Mouse (Mus musculus) heart, postnatal 25 days (tissue): ENCODE measurements around the gene Fcf1. TPM values are rescaled to one million over a fixed set of nuclear protein-coding genes. Genes with fewer than 3 reads are reported as not detected.

ENCODE experiments used
- DNase-seq: peaks from one replicate; pipeline ENCODE4 v3.0.0; 2022; ENCODE audit warnings: low spot score
- intact Hi-C: fragments of 180-260 bp; cut with DNase I; formaldehyde crosslinking; loops from one replicate; pipeline ENCODE4 v1.15.1; 2025
- total RNA-seq, 2 experiments: library from RNA; stranded (reverse); gene quantifications; 2 replicates each; pipeline ENCODE4 v1.2.3; 2021

Fcf1 gene
- total RNA-seq = 10 to 100 TPM; 28.4 to 34.6 TPM

DNA sequence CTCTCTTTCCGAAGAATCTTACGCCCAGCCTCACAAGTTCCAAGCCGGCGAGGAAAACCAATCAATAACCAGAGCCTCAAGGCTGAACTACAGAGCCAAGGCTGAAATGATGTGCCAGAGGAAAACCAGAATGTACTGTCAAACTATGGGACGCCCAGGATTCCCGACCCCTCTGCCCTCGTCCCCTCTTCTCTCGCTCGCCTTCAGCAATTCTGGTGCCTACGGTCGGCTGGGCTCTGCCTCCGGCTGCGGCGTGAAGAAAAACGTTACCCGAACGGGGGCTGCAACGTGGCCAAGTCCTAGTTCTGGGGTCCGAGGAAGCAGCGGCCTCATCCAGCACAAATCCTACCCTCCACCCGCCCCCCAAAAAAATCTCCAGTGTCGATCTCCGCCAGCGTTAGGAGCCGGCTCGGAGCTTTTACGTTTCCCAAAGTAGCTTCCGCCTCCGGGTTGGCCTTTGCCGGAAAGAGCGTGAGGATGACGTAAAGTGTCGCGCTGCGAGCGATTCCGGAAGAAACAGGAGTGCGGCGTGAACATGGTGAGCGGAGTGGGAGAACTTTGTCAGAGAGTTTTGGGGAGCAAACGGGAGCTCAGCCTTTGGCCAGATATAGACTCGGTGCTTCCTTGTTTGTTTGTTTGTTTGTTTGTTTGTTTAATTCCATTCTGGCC is at the start of gene Fcf1, which contains the start of gene Arel1:
TSS of gene Fcf1 (plus strand) at position 470 of the 669 bp plus-strand sequence.
TSS of gene Arel1 (minus strand) at position 473 of the 669 bp plus-strand sequence.
- peak; percentile 72 for DNase-seq
- intact Hi-C loops = loop anchor here (10.0 kb wide), 1 partner anchor 186 kb away; no protein-coding TSS in a partner anchor

DNA sequence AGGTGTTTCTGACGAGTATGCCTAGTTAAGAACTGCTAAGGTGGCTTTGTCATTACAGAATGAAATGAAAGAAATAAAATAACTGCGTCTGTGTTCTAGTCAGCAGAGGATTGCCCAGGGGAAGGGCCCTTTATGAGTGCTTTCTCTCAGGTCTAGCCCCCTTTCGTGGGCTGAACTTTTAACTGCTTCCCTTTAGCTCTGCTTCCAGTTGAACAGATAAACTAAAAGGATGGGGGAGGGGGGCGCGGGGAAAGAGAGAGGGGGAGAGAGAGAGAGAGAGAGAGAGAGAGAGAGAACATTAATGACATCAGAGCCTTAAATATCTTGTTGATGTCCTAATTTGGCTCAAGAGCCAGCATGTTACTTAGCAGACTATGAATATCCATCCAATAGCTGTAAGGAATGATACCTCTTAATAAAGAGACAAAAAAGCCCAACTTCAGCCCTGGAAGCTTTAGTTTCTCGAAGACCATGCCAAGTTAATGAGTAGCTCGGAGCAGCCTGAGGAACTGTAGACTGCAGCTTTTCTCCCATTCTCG is 48.7 kb upstream of the Fcf1 start:
- no peak for DNase-seq
- intact Hi-C loops = no loop called here

DNA sequence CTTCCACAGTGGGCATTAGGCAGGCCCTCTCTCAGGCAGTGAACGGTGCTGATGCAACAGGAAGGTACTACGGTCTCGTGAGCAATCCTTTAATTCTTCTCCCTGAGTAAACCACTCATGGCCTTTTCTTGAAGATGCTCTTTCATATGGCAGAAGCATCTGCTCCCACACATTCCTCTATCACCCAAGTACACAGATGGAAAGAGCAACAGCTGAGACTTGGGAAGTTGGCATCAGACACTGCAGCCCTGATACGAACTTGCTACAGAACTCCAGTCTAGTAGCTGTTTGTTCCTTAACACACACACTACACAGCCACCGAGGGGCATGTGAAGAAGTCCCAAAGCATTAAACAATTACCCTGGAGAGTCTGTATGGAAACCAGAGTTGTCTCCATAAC is 46.4 kb upstream of the Fcf1 start:
- intact Hi-C loops = no loop called here

DNA sequence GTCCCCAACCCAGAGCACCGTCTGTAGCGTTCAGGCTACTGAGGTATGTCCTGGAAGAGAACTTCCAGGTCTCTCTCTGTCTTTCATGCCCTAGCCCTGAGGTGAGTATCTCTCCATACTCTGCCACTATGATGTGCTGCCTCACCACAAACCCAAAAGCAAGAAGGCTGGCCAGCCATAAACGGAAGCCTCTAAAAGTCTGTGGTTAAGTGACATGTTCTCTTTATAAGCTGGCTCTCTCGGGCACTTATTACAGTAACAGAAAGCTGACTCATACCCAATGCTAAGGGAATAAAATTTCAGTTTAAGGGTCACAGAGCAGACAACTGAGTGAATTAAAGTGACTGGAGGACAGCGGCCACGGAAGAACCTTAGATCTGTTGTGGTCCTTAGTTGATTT is 44.2 kb upstream of the Fcf1 start:
- no peak for DNase-seq
- intact Hi-C loops = no loop called here

More for the DNA sequence above, 46.4 kb upstream of the Fcf1 start:
- no peak for DNase-seq

DNA sequence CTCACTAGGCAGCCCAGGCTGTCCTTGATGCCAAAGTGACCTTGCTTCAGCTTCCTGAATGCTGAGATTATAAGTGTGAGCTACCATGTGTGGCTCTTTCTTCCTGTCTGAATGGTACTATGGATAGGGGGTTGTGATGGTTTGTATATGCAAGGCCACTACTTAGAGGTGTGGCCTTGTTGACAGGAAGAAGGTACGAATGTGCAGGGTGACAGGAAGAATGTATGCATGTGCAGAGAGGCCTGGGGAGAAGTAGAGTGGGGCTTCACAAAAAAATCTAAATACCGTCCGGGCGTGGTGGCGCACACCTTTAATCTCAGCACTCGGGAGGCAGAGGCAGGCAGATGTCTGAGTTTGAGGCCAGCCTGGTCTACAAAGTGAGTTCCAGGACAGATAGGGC is 38.5 kb upstream of the Fcf1 start:
- intact Hi-C loops = no loop called here
- DNase-seq = no peak

DNA sequence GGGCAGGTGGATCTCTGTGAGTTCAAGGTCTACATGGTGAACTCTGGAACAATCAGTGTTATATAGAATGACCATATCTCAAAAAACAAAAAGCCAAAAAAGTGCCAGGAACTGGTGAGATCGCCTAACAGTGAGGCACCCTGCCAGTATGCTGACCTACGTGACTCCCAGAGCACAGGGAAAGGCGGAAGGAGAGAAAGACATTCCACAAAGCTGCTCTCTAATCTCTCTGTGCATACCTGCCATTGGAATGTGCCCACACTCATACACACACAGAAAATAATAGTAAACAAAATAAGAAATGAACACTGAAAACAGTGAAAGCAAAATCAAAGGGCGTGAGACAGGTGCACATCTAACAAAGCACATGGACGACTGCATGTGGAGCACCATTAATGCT is 35.4 kb upstream of the Fcf1 start:
- intact Hi-C loops = no loop called here
- DNase-seq = no peak

DNA sequence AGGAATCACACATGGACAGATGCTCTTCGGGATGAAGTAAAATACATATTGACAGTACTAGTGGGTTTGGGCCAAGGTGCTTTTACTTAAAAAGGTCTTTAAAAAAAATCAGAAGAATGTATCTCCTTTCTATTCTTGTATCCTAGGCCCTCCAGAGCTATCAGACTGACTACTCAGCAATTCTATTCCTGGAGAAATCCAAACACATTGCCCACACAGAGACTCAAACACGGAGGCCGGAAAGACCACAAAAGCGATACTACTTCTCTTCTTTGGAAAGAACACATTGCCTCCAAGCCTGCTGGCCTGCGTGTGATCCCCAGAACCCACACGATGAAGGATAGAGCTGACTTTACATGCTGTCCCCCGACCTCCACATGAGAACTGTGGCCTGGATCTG is 31.6 kb upstream of the Fcf1 start:
- no peak for DNase-seq
- intact Hi-C loops = no loop called here

DNA sequence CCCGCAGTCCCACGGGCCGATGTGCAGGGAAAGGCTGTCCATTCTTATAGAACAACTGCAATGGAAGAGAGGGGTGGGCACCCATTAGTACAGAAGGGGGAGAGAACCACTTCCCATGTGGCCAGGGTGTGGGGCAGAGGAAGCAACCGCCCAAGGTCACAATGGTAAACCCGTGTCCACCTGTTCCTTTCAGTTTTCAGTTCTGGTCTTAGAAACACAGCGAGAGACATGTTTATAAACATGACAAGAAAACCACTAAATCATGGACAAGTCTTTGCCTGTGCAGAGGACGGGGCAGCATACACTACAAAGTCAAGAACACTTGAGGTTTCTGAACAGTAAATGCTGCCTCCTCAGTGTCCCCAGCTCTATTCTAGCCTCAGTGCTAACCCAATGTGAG is 30.4 kb upstream of the Fcf1 start:
- no peak for DNase-seq
- intact Hi-C loops = no loop called here

DNA sequence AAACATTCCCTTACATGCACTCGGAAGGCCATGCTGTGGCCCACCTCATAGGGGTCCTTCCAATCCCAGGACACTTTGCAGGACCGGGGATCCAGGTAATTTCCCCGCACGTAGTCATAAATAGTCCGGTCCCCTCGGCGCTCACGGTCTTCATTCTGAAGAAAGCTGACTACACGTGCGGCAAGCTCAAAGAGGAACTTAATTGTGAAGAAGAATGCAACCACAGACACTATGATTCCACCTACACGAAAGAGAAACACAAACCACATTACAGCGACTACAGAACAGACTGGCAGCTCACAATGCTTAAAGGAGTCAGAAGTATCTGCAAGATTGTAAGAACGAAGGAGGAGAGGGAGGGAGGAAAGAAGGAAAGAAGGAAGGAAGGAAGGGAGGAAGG is 29.0 kb upstream of the Fcf1 start:
- no peak for DNase-seq
- intact Hi-C loops = no loop called here

DNA sequence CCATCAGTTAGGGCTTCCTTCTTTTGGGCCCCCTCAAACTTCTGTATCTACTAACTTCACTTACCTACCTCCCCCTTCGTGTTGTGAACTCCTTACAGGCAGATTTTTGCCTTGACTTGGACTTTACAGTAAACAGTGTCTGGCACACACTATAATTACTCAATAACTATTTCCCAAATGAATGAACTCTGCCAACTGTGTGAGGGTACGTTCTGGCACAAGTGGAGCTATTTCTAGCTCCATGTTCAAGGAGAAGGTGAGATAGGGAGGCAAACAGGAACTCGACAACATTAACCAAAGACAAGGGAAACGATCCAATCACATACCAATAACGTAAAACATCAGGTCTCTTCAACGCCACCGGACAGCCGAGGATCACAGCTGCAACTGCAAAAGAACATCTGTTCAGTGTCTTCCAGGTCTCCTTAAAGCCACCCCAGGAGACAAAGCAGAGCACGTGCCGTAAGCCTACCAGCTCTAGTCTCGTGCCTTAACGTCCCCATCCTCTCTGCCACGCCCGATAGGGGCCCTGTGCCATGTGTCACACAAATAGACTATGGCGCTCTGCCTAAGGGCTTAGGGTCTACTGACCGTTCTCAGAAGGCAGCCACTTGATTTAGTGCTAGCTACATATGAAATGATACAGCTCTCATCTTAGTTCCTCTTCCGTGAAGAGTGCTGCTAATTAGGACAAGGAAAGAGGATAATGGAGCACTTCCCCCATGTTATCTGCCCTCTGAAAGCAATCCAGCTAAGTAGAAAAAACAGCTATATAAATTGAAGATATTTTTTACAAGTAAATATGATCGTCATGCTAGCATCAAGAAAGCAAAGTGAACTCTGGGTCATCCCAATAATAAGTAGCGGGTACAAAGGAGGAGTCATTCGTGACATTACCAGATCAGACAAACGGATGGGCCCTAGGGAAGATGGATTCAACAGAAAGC is 27.4 kb upstream of the Fcf1 start:
- DNase-seq = no peak
- intact Hi-C loops = no loop called here

DNA sequence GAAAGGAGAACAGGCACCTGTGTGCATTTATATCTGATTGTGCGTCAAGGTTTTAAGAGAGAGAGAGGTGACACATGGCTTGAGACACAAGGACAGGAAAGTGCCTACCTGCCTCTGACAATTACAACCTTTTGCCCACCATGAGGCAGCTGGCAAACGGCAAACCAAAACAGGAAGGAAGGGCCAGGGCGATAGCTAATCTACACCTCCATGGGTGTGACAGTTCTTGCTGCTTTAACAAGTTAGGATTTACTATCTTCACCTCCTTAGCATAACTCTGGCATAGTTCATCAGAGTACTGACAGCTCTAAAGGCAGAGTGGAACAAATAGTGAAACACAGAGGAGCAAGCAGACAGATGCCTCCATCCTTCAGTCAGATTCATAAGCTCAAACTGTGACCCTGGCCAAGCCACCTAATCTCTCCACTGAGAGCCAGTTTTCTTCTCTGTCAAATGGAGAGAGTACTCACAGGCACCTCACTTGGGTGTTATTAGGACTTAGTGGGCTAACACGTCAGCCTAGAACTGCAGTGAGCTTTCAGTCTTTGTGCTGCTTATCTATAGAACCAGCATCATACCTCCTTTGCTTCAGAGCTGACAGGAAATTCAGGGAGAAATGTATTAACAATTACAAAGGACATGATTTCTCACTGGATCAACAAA is 26.4 kb upstream of the Fcf1 start:
- DNase-seq = no peak
- intact Hi-C loops = no loop called here

DNA sequence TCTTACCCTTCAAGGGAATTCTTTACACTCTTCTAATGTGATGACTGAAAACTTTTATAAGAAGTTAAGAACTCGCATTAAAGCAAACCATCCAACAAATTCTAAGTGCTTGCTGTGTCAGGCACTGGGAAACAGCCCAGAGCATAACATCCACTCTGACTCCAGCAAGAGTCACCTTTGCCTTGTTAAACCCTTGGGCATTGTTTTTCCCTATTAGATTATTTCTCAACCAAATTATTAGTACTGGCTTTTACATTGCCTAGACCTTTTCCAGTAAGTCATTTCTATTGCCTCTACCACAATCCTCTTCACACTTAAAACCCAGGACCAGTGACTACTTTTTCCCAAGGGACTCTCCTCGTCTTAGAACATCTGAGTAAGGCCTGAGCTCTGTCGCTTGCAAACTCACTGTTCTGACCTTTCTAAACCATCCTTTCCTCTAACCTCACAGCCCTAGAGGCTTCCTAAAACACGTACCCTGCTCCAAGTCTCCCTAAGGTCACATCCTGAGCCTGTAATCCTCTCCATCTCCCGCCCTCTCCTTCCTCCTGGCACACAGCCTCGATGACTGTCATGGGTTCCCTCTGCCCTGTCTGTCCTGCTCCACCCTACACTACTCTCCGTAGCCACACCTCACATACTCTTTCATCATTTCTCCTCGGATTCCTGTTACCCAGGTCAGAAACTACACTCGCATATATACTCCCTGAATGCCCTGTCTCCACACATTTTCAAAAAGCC is 25.7 kb upstream of the Fcf1 start:
- DNase-seq = no peak

DNA sequence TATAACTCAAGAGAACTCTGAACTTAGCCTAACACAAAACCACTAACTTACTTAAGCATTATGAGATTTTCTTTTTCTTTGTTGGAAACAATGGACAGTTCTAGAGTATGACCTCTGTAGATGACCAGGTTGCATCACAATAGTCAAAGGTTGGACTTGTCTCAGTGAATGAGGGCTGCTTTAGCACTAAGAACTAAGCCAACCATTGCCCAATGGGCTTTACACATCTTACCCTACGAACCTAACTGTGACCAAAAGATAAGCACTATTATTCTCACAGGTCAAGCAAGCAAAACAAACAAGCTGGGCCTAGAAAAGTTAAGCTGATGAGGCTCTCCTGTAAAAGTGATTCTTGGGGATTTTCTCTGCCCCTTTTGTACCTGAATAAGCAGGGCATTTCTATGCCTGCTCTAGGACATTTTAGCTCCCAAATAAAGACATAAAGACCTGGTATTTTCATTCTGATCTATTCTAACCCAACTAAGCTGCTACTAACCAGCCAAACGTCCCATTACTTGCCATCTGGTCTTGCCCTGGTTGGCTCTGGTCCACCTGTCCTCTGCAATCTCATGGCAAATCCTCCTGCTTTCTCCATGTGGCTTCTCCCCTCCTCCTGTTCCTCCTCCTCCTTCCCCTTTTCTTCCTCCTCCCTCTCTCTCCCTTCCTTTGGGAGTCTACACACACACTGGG is 22.7 kb upstream of the Fcf1 start:
- intact Hi-C loops = no loop called here
- no peak for DNase-seq

More for the DNA sequence above, 25.7 kb upstream of the Fcf1 start:
- intact Hi-C loops = no loop called here

DNA sequence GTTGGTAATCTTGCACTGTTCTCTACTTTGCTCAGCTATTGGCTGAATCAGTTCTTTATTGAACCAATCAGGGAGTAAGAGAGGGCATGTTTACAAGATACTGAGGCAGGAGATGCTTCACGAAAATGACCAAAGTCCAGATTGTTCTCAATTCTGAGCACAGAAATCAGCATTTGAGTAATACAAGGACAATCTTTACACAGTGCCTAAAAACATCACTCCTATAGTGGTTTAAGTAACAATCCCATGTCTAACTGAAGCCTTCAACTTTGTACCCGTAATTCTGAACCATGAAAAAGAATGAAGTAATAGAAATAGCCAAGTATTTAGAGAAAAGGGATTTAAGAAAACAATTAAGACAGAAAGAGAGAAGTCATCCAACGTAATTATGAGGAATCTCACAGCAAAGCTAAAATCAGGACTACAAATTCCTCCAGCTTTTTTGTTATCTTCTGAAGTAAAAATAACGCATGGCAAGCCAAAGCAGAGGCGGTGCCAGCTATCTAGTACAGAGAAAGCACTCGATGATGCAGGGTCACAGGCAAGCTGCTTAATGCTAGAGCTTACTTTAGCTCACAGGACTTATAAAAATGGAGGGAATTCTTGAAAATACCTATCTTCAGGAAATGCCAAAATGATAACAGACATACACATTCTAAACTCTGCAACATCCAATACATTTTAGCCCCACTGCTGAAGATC is 22.0 kb upstream of the Fcf1 start:
- intact Hi-C loops = no loop called here
- no peak for DNase-seq

DNA sequence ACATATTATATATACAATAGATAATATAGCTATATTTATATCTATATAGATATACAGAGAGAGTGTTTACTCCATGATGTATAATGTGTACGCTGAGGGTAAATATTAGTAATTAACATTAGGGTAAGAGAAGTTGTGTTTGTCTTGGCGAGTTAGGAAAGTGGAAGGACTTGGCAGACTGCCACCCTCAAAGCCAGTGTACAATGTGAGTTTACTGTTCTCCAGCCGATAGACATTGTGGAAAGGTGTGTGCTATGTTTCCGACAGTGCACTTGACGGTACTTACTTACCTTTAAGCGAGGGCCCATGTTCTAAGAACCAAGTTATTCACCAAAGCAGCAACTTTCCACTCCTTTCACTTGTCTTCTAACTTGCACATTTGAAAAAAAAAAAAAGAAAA is 19.9 kb upstream of the Fcf1 start:
- DNase-seq = no peak
- intact Hi-C loops = no loop called here

DNA sequence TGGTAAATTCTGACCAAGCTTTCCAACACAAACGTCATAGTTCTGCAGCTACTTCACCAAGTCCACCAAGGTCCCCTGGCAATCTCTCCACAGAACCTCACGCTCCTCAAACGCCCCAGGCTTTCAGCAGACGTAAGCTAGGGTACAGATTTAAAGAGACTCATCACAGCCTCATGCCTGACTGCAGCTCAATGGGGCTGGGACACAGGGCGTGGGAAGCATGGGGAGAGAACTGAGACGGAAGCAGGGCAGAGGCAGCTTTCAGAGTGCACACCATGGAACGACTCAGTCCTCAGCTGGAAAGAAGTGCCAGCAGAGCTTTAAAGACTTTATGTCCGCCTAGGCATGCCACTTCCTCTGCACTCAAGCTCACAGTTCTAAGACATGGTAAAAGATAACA is 19.2 kb upstream of the Fcf1 start:
- DNase-seq = no peak
- intact Hi-C loops = no loop called here

DNA sequence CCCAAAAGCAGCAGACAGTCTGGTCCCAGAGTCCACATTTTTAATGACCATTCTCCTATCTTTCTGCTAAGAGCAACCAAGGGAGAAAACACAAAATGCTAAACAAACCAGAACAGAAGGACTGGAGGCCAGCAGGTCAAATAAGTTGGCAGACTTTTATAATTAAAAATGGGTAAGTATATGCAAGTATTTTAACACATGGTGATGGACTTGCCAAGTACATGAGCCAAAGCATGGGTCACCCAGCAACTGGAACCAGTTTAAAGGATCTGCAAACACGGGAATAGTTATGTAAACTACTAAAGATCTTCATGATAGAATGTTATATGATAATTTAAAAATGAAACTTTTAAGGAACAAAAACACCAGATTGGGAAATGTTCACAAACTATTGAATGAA is 18.3 kb upstream of the Fcf1 start:
- intact Hi-C loops = no loop called here

DNA sequence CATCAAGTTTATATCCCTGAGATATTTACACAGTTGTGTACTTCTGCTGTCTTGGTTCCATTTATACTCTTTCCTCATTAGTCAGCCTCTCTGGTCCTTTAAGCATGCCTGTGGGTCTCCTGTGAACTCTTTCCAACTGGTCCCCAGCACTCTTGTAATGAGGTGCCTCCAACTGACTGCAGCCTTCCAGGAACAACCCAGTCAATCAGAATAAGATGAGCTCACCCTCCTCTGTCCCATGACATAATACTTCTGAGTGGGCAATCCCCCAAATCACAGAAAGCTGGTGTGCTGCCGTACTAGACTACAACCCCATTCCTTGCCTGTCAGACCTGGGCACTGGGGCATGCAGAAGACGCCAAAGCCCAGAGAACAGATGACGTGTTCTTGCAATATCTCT is 14.4 kb upstream of the Fcf1 start:
- no peak for DNase-seq
- intact Hi-C loops = no loop called here

More for the DNA sequence above, 18.3 kb upstream of the Fcf1 start:
- no peak for DNase-seq
